Mouse (Mus musculus): ENCODE measurements at regions not wholly inside any gene's neighbourhood (a gene's known extent, or its start where the extent isn't known, plus 50 kb on each side); places are given as distances from the start of the nearest gene placed in this dataset.
A peak's percentile ranks its signal among the peaks of the same experiment; 100 is the strongest.

GRCm38 (mm10) chr4:125324495-125324894 is 166.0 kb upstream of the Grik3 start:
- 70% methylated on average over 3 of the region's 3 CpGs for WGBS
- Histone ChIP-seq H3K4me2 (no peak overlapping the region), H3K27ac (no peak overlapping the region), H3K27me3 (no peaks in the 10 kb centered on the region), H3K9ac (no peak overlapping the region), H3K9me3 (no peaks in the 10 kb centered on the region), H3K36me3 (no peaks in the 10 kb centered on the region), H3K4me3 (no peak overlapping the region), H3K4me1 (no peaks in the 10 kb centered on the region)
- ATAC-seq (ENCODE audit: insufficient number of reproducible peaks, low FRiP score, low TSS enrichment, low read depth): no peak

GRCm38 (mm10) chr4:125319343-125319742 is 171.2 kb upstream of the Grik3 start:
- H3K4me3 ChIP-seq: no peak overlapping the region
- no peak overlapping the region for H3K27ac ChIP-seq
- no peaks in the 10 kb centered on the region for H3K36me3 ChIP-seq

GRCm38 (mm10) chr4:125318293-125318692 is 172.2 kb upstream of the Grik3 start:
- H3K4me3 ChIP-seq: no peak overlapping the region
- WGBS: 49% methylated on average over 8 of the region's 8 CpGs

More at GRCm38 (mm10) chr4:125319343-125319742, 171.2 kb upstream of the Grik3 start:
- H3K9me3 ChIP-seq: no peaks in the 10 kb centered on the region
- H3K9ac ChIP-seq: no peak overlapping the region
- no peak for ATAC-seq (ENCODE audit: insufficient number of reproducible peaks, low FRiP score, low TSS enrichment, low read depth)
- WGBS: 56% methylated on average over 5 of the region's 5 CpGs
- H3K4me2 ChIP-seq: no peak overlapping the region
- H3K27me3 ChIP-seq: peaks cover 16% of the 10 kb centered on the region; the same call in 1 of the 2 replicates
- no peaks in the 10 kb centered on the region for H3K4me1 ChIP-seq

GRCm38 (mm10) chr4:125316876-125317275 is 173.6 kb upstream of the Grik3 start:
- Histone ChIP-seq H3K4me3 (no peak overlapping the region), H3K9ac (no peak overlapping the region), H3K4me2 (no peak overlapping the region), H3K4me1 (no peaks in the 10 kb centered on the region), H3K9me3 (no peaks in the 10 kb centered on the region), H3K36me3 (no peaks in the 10 kb centered on the region), H3K27ac (no peak overlapping the region), H3K27me3 (peaks cover 31% of the 10 kb centered on the region; the same call in 1 of the 2 replicates)
- ATAC-seq (ENCODE audit: insufficient number of reproducible peaks, low FRiP score, low TSS enrichment, low read depth): no peak
- 66% methylated on average over 3 of the region's 3 CpGs for WGBS

More at GRCm38 (mm10) chr4:125318293-125318692, 172.2 kb upstream of the Grik3 start:
- Histone ChIP-seq H3K27ac (no peak overlapping the region), H3K4me1 (no peaks in the 10 kb centered on the region), H3K9me3 (no peaks in the 10 kb centered on the region), H3K9ac (no peak overlapping the region), H3K4me2 (no peak overlapping the region), H3K36me3 (no peaks in the 10 kb centered on the region), H3K27me3 (peaks cover 20% of the 10 kb centered on the region; the same call in 1 of the 2 replicates)
- ATAC-seq (ENCODE audit: insufficient number of reproducible peaks, low FRiP score, low TSS enrichment, low read depth): no peak

GRCm38 (mm10) chr4:125315818-125316217 is 174.7 kb upstream of the Grik3 start:
- no peak overlapping the region for H3K27ac ChIP-seq
- no peaks in the 10 kb centered on the region for H3K36me3 ChIP-seq
- H3K9me3 ChIP-seq: no peaks in the 10 kb centered on the region
- peaks cover 36% of the 10 kb centered on the region; the same call in 1 of the 2 replicates for H3K27me3 ChIP-seq
- no peak for ATAC-seq (ENCODE audit: insufficient number of reproducible peaks, low FRiP score, low TSS enrichment, low read depth)
- WGBS: 6% methylated on average over 5 of the region's 6 CpGs
- H3K4me3 ChIP-seq: no peak overlapping the region
- H3K4me1 ChIP-seq: no peaks in the 10 kb centered on the region
- no peak overlapping the region for H3K9ac ChIP-seq
- H3K4me2 ChIP-seq: no peak overlapping the region

GRCm38 (mm10) chr4:125313892-125314291 is 176.6 kb upstream of the Grik3 start:
- Histone ChIP-seq H3K27ac (no peak overlapping the region), H3K27me3 (peaks cover 36% of the 10 kb centered on the region; the same call in 1 of the 2 replicates), H3K4me1 (no peaks in the 10 kb centered on the region), H3K9me3 (no peaks in the 10 kb centered on the region), H3K9ac (no peak overlapping the region), H3K4me3 (no peak overlapping the region), H3K36me3 (no peaks in the 10 kb centered on the region), H3K4me2 (no peak overlapping the region)
- 77% methylated on average over 3 of the region's 3 CpGs for WGBS
- no peak for ATAC-seq (ENCODE audit: insufficient number of reproducible peaks, low FRiP score, low TSS enrichment, low read depth)

- no peak overlapping the region for H3K4me2 ChIP-seq
- H3K27ac ChIP-seq: no peak overlapping the region
- no peak for ATAC-seq (ENCODE audit: insufficient number of reproducible peaks, low FRiP score, low TSS enrichment, low read depth)
- H3K9me3 ChIP-seq: no peaks in the 10 kb centered on the region
- no peak overlapping the region for H3K4me3 ChIP-seq
- peaks cover 36% of the 10 kb centered on the region; the same call in 1 of the 2 replicates for H3K27me3 ChIP-seq
- no peak overlapping the region for H3K9ac ChIP-seq
- 7% methylated on average over 11 of the region's 11 CpGs for WGBS
- H3K36me3 ChIP-seq: no peaks in the 10 kb centered on the region
- no peaks in the 10 kb centered on the region for H3K4me1 ChIP-seq
Observed at GRCm38 (mm10) chr4:125313252-125313651, 177.2 kb upstream of the Grik3 start.

GRCm38 (mm10) chr4:125308171-125308570 is 180.5 kb upstream of the Zc3h12a start:
- no peaks in the 10 kb centered on the region for H3K4me1 ChIP-seq
- no peak for ATAC-seq (ENCODE audit: insufficient number of reproducible peaks, low FRiP score, low TSS enrichment, low read depth)
- no peak overlapping the region for H3K27ac ChIP-seq
- peaks cover 16% of the 10 kb centered on the region; the same call in 1 of the 2 replicates for H3K27me3 ChIP-seq
- H3K9me3 ChIP-seq: no peaks in the 10 kb centered on the region
- H3K9ac ChIP-seq: no peak overlapping the region
- H3K4me2 ChIP-seq: no peak overlapping the region
- 19% methylated on average over 8 of the region's 8 CpGs for WGBS
- H3K36me3 ChIP-seq: no peaks in the 10 kb centered on the region
- H3K4me3 ChIP-seq: no peak overlapping the region

- H3K9ac ChIP-seq: no peak overlapping the region
- no peak for ATAC-seq (ENCODE audit: insufficient number of reproducible peaks, low FRiP score, low TSS enrichment, low read depth)
- H3K9me3 ChIP-seq: no peaks in the 10 kb centered on the region
- H3K4me1 ChIP-seq: 0 out of 2 replicates have a peak, but pooled peaks cover 2% of the 10 kb centered on the region
- no peak overlapping the region for H3K4me2 ChIP-seq
- no peaks in the 10 kb centered on the region for H3K27me3 ChIP-seq
- no peak overlapping the region for H3K4me3 ChIP-seq
- WGBS: 72% methylated on average over 6 of the region's 6 CpGs
- H3K27ac ChIP-seq: no peak overlapping the region
- no peaks in the 10 kb centered on the region for H3K36me3 ChIP-seq
Observed at GRCm38 (mm10) chr4:125305766-125306165, 178.1 kb upstream of the Zc3h12a start.

- H3K27ac ChIP-seq: no peak overlapping the region
- H3K4me1 ChIP-seq: 0 out of 2 replicates have a peak, but pooled peaks cover 3% of the 10 kb centered on the region
- WGBS: 55% methylated on average over 7 of the region's 7 CpGs
- no peaks in the 10 kb centered on the region for H3K9me3 ChIP-seq
- no peak overlapping the region for H3K4me3 ChIP-seq
- H3K36me3 ChIP-seq: no peaks in the 10 kb centered on the region
- H3K4me2 ChIP-seq: no peak overlapping the region
- H3K27me3 ChIP-seq: no peaks in the 10 kb centered on the region
- ATAC-seq (ENCODE audit: insufficient number of reproducible peaks, low FRiP score, low TSS enrichment, low read depth): no peak
- H3K9ac ChIP-seq: no peak overlapping the region
Observed at GRCm38 (mm10) chr4:125302660-125303059, 175.0 kb upstream of the Zc3h12a start.

- Histone ChIP-seq H3K4me2 (no peak overlapping the region), H3K27ac (no peak overlapping the region), H3K36me3 (no peaks in the 10 kb centered on the region), H3K9ac (no peak overlapping the region), H3K27me3 (peaks cover 4% of the 10 kb centered on the region; the same call in 1 of the 2 replicates), H3K9me3 (no peaks in the 10 kb centered on the region), H3K4me3 (no peak overlapping the region), H3K4me1 (0 out of 2 replicates have a peak, but pooled peaks cover 3% of the 10 kb centered on the region)
- 24% methylated on average over 33 of the region's 33 CpGs for WGBS
- 0 out of 2 replicates have a peak, but pooled peaks have one; percentile 65 for ATAC-seq (ENCODE audit: insufficient number of reproducible peaks, low FRiP score, low TSS enrichment, low read depth)
Observed at GRCm38 (mm10) chr4:125300503-125301457, 173.1 kb upstream of the Zc3h12a start.

- Histone ChIP-seq H3K4me3 (no peak overlapping the region), H3K4me1 (peaks cover 4% of the 10 kb centered on the region; the same call in 1 of the 2 replicates), H3K27ac (no peak overlapping the region), H3K27me3 (no peaks in the 10 kb centered on the region), H3K4me2 (no peak overlapping the region), H3K36me3 (no peaks in the 10 kb centered on the region), H3K9me3 (no peaks in the 10 kb centered on the region), H3K9ac (no peak overlapping the region)
- 81% methylated on average over 6 of the region's 6 CpGs for WGBS
- ATAC-seq (ENCODE audit: insufficient number of reproducible peaks, low FRiP score, low TSS enrichment, low read depth): no peak
Observed at GRCm38 (mm10) chr4:125290761-125291160, 163.1 kb upstream of the Zc3h12a start.
